Mouse (Mus musculus) liver, embryonic 16.5 days (tissue): ENCODE data around the gene Olfml2a. TPM values are rescaled to one million over a fixed set of nuclear protein-coding genes. Genes with fewer than 3 reads are reported as not detected.

ENCODE experiments used
- ATAC-seq: fragments of 200-750 bp; cut with Nextera tagmentation; 2 replicates; pipeline ENCODE4 v1.8.0; 2017; ENCODE audit warnings: low read depth, mild to moderate bottlenecking, moderate number of reproducible peaks, moderate library complexity
- H3K27ac ChIP-seq: fragments of 300-500 bp; sonication (generic); 2 replicates; pipeline ENCODE4 v1.5.1; 2014; ENCODE audit warnings: mild to moderate bottlenecking, low read length
- H3K27me3 ChIP-seq: fragments of 300-500 bp; sonication (generic); 2 replicates; pipeline ENCODE4 v1.6.1; 2014; ENCODE audit warnings: low read depth, low read length, mixed read lengths; ENCODE audit not compliant: control insufficient read depth, insufficient read depth
- H3K36me3 ChIP-seq: fragments of 300-500 bp; sonication (generic); 2 replicates; pipeline ENCODE4 v1.6.1; 2014; ENCODE audit warnings: mild to moderate bottlenecking; ENCODE audit not compliant: control insufficient read depth, insufficient read depth
- H3K4me1 ChIP-seq: fragments of 300-500 bp; sonication (generic); 2 replicates; pipeline ENCODE4 v1.6.1; 2014; ENCODE audit warnings: low read depth, low read length, mixed read lengths; ENCODE audit not compliant: control insufficient read depth
- H3K4me2 ChIP-seq: fragments of 300-500 bp; sonication (generic); 2 replicates; pipeline ENCODE4 v1.6.1; 2014; ENCODE audit warnings: low read depth, low read length, mixed read lengths
- H3K4me3 ChIP-seq: fragments of 300-500 bp; sonication (generic); 2 replicates; pipeline ENCODE4 v1.5.1; 2014; ENCODE audit warnings: low read depth, mild to moderate bottlenecking, low read length
- H3K9ac ChIP-seq: fragments of 300-500 bp; sonication (generic); 2 replicates; pipeline ENCODE4 v1.6.1; 2014; ENCODE audit warnings: low read depth, low read length
- H3K9me3 ChIP-seq: fragments of 300-500 bp; sonication (generic); replicated peaks from 2 replicates; pipeline ENCODE4 v1.6.1; 2016; ENCODE audit warnings: low read length; ENCODE audit not compliant: control insufficient read depth
- WGBS: fragments of 180-500 bp; shearing (Covaris S2); extraction: QIAGEN DNeasy Blood & Tissue Kit; methylation state at CpG from one replicate; pipeline ENCODE4 v1.1.7; 2014; ENCODE audit not compliant: insufficient replicate concordance; 5-methylcytosine and 5-hydroxymethylcytosine counted together
- polyA plus RNA-seq: library from polyadenylated mRNA; unstranded; fragments of >200 nt; fragmentation: Nextera tagmentation; extraction: Ambion mirVana; gene quantifications from 2 replicates; pipeline ENCODE4 v1.2.1, GENCODE M21; 2015

Gene Olfml2a
- polyA plus RNA-seq, 1 experiment from 2014 or later, result 0.19 TPM

DNA sequence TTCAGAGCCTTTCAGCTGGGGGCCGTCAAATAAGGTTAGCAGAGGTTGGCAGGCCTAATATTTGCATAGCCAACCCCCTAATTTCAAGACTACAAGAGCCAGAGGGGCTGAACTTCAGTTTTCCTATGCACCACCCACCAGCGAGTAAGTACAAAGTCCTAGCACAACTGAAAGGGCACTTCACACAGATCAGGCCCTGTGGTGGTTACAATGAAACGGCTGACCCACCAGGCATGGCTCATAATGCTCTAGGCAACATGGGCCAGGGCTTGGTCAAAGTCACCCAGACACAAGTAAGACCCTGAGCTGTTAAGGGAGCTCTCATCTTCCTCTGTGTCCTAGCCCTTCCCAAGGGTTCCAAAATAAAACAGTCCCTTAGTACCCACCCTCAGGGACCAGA lies 70.1 kb downstream of the Olfml2a start:
- Histone ChIP-seq H3K36me3 (peaks cover 20% of the 10 kb centered on the region), H3K27me3 (no peaks in the 10 kb centered on the region), H3K4me3 (no peak overlapping the region), H3K9me3 (no peaks in the 10 kb centered on the region), H3K9ac (0 out of 2 replicates have a peak overlapping the region, but pooled peaks have one; percentile 1), H3K4me1 (peaks cover 45% of the 10 kb centered on the region), H3K4me2 (0 out of 2 replicates have a peak overlapping the region, but pooled peaks have one; percentile 84), H3K27ac (peak overlapping the region; percentile 51; the same call in 1 of the 2 replicates)
- no peak for ATAC-seq
- 66% methylated on average over 3 of the region's 3 CpGs for WGBS

- Histone ChIP-seq H3K4me2 (peak overlapping the region; percentile 84), H3K9ac (peak overlapping the region; percentile 72), H3K4me3 (peak overlapping the region; percentile 90), H3K4me1 (peaks cover 45% of the 10 kb centered on the region), H3K27ac (peak overlapping the region; percentile 27; the same call in 1 of the 2 replicates), H3K9me3 (no peaks in the 10 kb centered on the region), H3K36me3 (peaks cover 20% of the 10 kb centered on the region), H3K27me3 (no peaks in the 10 kb centered on the region)
- 20% methylated on average over 8 of the region's 8 CpGs for WGBS
- no peak for ATAC-seq
These were observed 71.3 kb downstream of the Olfml2a start for GRCm38 (mm10) chr2:39003106-39003505.

- Histone ChIP-seq H3K27me3 (no peaks in the 10 kb centered on the region), H3K27ac (peak overlapping the region; percentile 27; the same call in 1 of the 2 replicates), H3K4me1 (peaks cover 42% of the 10 kb centered on the region)
These were observed 71.7 kb downstream of the Olfml2a start for GRCm38 (mm10) chr2:39003512-39003911.

DNA sequence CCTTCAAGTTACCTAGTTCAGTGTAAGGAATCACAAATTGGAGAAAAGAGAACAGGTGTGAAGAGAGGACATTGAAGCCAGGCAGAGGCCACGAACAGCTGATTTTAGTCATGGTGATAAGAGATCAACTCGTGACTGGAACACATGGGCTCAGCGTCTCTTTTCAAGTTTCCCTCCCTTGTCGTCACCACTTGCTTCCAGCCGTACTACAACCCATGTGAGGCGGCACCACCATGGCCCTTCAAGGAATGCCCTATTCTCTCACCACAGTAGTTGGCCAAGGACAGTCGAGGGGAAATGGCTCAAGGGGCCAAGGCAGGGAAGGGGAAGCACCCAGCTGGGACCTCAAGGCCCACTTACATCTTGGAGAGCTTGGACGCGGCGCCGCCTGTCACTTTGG lies 72.6 kb downstream of the Olfml2a start:
- WGBS, result 0% methylated on average over 11 of the region's 11 CpGs
- no peak for ATAC-seq
- Histone ChIP-seq H3K36me3 (peaks cover 20% of the 10 kb centered on the region), H3K9me3 (no peaks in the 10 kb centered on the region), H3K9ac (peak overlapping the region; percentile 72), H3K27ac (peak overlapping the region; percentile 77), H3K4me3 (peak overlapping the region; percentile 90), H3K4me2 (peak overlapping the region; percentile 84), H3K4me1 (peaks cover 50% of the 10 kb centered on the region), H3K27me3 (no peaks in the 10 kb centered on the region)

More at GRCm38 (mm10) chr2:39003512-39003911, 71.7 kb downstream of the Olfml2a start:
- Histone ChIP-seq H3K9me3 (no peaks in the 10 kb centered on the region), H3K4me3 (peak overlapping the region; percentile 90), H3K9ac (peak overlapping the region; percentile 72), H3K4me2 (peak overlapping the region; percentile 84), H3K36me3 (peaks cover 20% of the 10 kb centered on the region)
- WGBS, result 28% methylated on average over 5 of the region's 5 CpGs
- ATAC-seq, result no peak

- no peaks in the 10 kb centered on the region for H3K9me3 ChIP-seq
- peak within 1 kb of the TSS; percentile 84 for H3K4me2 ChIP-seq
- WGBS, result under 1% methylated on average over 58 of the region's 58 CpGs
- peaks cover 20% of the 10 kb centered on the region for H3K36me3 ChIP-seq
- peak within 1 kb of the TSS; percentile 80 for H3K9ac ChIP-seq
- ATAC-seq, result peak; percentile 85
- peak within 1 kb of the TSS; percentile 90 for H3K4me3 ChIP-seq
- peaks cover 55% of the 10 kb centered on the region for H3K4me1 ChIP-seq
- H3K27ac ChIP-seq, result peak within 1 kb of the TSS; percentile 82
- no peaks in the 10 kb centered on the region for H3K27me3 ChIP-seq
These were observed 73.2 kb downstream of the Olfml2a start, which contains the start of gene Arpc5l for GRCm38 (mm10) chr2:39004880-39005435. TSS of gene Arpc5l (plus strand) at chr2:39005348.

DNA sequence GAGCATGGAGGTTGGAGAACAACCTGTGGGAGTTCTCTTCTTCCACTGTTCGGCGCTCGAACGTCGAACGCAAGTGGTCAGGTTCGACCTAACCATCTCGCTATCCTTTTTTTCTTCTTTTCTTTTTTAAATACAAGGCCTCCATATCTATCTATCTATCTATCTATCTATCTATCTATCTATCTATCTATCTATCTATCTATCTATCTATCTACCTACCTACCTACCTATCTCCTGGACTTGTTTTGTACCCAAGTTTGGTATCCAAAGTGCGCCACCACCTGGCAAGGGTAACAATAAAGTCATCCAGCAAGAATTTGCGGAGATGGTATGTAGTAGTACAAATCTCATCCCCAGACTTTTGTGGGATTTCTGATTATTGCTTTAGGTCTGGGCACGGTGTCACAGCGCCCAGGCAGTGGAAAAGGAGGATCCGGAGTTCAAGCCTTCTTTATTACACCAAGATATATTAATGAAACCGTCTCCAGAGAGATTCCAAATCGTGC lies 73.8 kb downstream of the Olfml2a start, which contains the start of gene Rpl35:
Gene Rpl35, minus strand, starts transcription at position 51 of the 506 bp plus-strand sequence.
- 10% methylated on average over 15 of the region's 15 CpGs for WGBS
- peaks cover 55% of the 10 kb centered on the region for H3K4me1 ChIP-seq

DNA sequence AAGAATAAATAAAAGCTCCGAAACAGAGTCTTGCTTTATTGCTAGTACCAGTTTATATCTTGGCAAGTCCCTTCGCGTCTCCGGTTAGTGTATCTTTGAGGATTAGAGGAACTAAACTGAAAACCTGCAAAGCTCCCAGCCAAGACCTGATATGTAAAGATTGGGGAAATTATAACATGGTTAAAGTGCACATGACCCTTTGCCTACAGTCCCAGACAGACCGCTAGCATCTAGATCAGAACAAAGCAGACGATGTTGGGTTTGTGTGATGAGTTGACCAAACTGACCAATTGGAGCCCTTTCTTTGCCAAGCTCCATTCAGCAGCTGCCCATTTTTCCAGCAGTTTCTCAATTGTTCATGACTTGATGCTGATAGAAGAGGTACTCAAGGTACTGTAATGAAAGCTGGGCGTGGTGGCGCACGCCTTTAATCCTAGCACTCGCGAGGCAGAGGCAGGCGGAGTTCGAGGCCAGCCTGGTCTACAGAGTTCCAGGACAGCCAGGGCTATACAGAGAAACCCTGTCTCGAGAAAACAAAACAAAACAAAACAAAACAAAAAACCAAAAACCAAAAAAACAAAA lies 74.5 kb downstream of the Olfml2a start:
- Histone ChIP-seq H3K4me2 (peak overlapping the region; percentile 92), H3K4me1 (peaks cover 60% of the 10 kb centered on the region), H3K27me3 (no peaks in the 10 kb centered on the region), H3K9ac (peak overlapping the region; percentile 15; the same call in 1 of the 2 replicates), H3K9me3 (no peaks in the 10 kb centered on the region), H3K4me3 (peak overlapping the region; percentile 90), H3K36me3 (peaks cover 7% of the 10 kb centered on the region), H3K27ac (peak overlapping the region; percentile 9; the same call in 1 of the 2 replicates)
- no peak for ATAC-seq
- WGBS, result 75% methylated on average over 14 of the region's 14 CpGs

More for the DNA sequence above, 73.8 kb downstream of the Olfml2a start, which contains the start of gene Rpl35:
- Histone ChIP-seq H3K4me3 (peak within 1 kb of the TSS; percentile 90), H3K27me3 (no peaks in the 10 kb centered on the region), H3K9me3 (no peaks in the 10 kb centered on the region), H3K4me2 (peak within 1 kb of the TSS; percentile 84), H3K27ac (peak within 1 kb of the TSS; percentile 82), H3K36me3 (peaks cover 13% of the 10 kb centered on the region), H3K9ac (peak within 1 kb of the TSS; percentile 80)
- ATAC-seq, result no peak

DNA sequence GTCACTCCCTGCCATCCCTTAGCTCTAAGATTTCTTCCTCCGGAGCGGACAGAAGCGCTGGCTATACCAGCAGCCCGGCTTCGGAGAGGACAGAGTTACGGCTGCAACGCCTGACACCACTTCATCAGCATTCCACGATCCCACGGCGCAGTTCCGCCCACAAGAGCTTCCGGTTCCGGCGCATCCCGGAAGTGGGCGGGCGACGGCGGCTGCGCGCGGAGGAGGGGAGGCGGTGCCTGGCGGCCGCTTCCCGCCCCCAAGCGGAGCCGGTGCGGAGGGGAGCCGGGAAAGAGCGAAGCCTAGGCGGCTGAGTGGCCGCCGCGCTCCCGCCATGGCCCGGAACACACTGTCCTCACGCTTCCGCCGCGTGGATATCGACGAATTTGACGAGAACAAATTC lies 76.1 kb downstream of the Olfml2a start:
- Histone ChIP-seq H3K36me3 (peaks cover under 1% of the 10 kb centered on the region), H3K27me3 (no peaks in the 10 kb centered on the region), H3K4me2 (peak overlapping the region; percentile 92), H3K27ac (peak overlapping the region; percentile 96), H3K9me3 (no peaks in the 10 kb centered on the region), H3K4me3 (peak overlapping the region; percentile 91), H3K9ac (peak overlapping the region; percentile 82), H3K4me1 (peaks cover 55% of the 10 kb centered on the region)
- under 1% methylated on average over 42 of the region's 44 CpGs for WGBS
- peak; percentile 84 for ATAC-seq
